Mouse (Mus musculus) kidney, embryonic 16.5 days (tissue): ENCODE measurements at regions not wholly inside any gene's neighbourhood (a gene's known extent, or its start where the extent isn't known, plus 50 kb on each side); places are given as distances from the start of the nearest gene placed in this dataset.

Experiments used
- ATAC-seq: fragments of 200-750 bp; cut with Nextera tagmentation; 2 replicates; pipeline ENCODE4 v1.8.0; 2017; ENCODE audit warnings: moderate TSS enrichment; ENCODE audit not compliant: low FRiP score, low TSS enrichment
- H3K27ac ChIP-seq: fragments of 300-500 bp; sonication (generic); 2 replicates; pipeline ENCODE4 v1.5.1; 2014; ENCODE audit warnings: low read length
- H3K27me3 ChIP-seq: fragments of 300-500 bp; sonication (generic); 2 replicates; pipeline ENCODE4 v1.6.1; 2014; ENCODE audit warnings: low read length, control low read depth, mixed read lengths; ENCODE audit not compliant: insufficient read depth
- H3K36me3 ChIP-seq: fragments of 300-500 bp; sonication (generic); 2 replicates; pipeline ENCODE4 v1.6.1; 2014; ENCODE audit warnings: low read length, control low read depth, mixed read lengths; ENCODE audit not compliant: insufficient read depth
- H3K4me1 ChIP-seq: fragments of 300-500 bp; sonication (generic); 2 replicates; pipeline ENCODE4 v1.6.1; 2014; ENCODE audit warnings: low read length, control low read depth, mixed read lengths; ENCODE audit not compliant: insufficient read depth
- H3K4me2 ChIP-seq: fragments of 300-500 bp; sonication (generic); replicated peaks from 2 replicates; pipeline ENCODE4 v1.6.1; 2014; ENCODE audit warnings: low read depth, low read length
- H3K4me3 ChIP-seq: fragments of 300-500 bp; sonication (generic); 2 replicates; pipeline ENCODE4 v1.5.1; 2014; ENCODE audit warnings: mild to moderate bottlenecking, low read length
- H3K9ac ChIP-seq: fragments of 300-500 bp; sonication (generic); replicated peaks from 2 replicates; pipeline ENCODE4 v1.6.1; 2014; ENCODE audit warnings: low read length
- H3K9me3 ChIP-seq: fragments of 300-500 bp; sonication (generic); 2 replicates; pipeline ENCODE4 v1.6.1; 2016; ENCODE audit warnings: low read length, control low read depth
- WGBS: fragments of 180-500 bp; shearing (Covaris S2); extraction: QIAGEN DNeasy Blood & Tissue Kit; methylation state at CpG from one replicate; pipeline ENCODE4 v1.1.7; 2014; 5-methylcytosine and 5-hydroxymethylcytosine counted together

GRCm38 (mm10) chr4:12263746-12264145 lies 91.9 kb upstream of the Fam92a start:
- Histone ChIP-seq H3K4me3 (no peak overlapping the region), H3K4me1 (no peaks in the 10 kb centered on the region), H3K9ac (no peak overlapping the region), H3K4me2 (no peak overlapping the region), H3K27ac (no peak overlapping the region), H3K27me3 (no peaks in the 10 kb centered on the region), H3K36me3 (no peaks in the 10 kb centered on the region), H3K9me3 (no peaks in the 10 kb centered on the region)
- no peak for ATAC-seq

GRCm38 (mm10) chr4:12263197-12263596 lies 91.4 kb upstream of the Fam92a start:
- Histone ChIP-seq H3K4me3 (no peak overlapping the region), H3K4me2 (no peak overlapping the region), H3K9ac (no peak overlapping the region), H3K27me3 (no peaks in the 10 kb centered on the region), H3K9me3 (no peaks in the 10 kb centered on the region), H3K27ac (no peak overlapping the region), H3K4me1 (no peaks in the 10 kb centered on the region), H3K36me3 (no peaks in the 10 kb centered on the region)
- 88% methylated on average over 10 of the region's 10 CpGs for whole genome bisulfite sequencing
- ATAC-seq: no peak

GRCm38 (mm10) chr4:12247994-12248393 lies 76.2 kb upstream of the Fam92a start:
- no peak overlapping the region for H3K4me3 ChIP-seq
- no peaks in the 10 kb centered on the region for H3K27me3 ChIP-seq
- ATAC-seq: no peak
- H3K9me3 ChIP-seq: no peaks in the 10 kb centered on the region
- no peaks in the 10 kb centered on the region for H3K4me1 ChIP-seq
- no peak overlapping the region for H3K27ac ChIP-seq
- H3K9ac ChIP-seq: no peak overlapping the region
- no peaks in the 10 kb centered on the region for H3K36me3 ChIP-seq
- no peak overlapping the region for H3K4me2 ChIP-seq

GRCm38 (mm10) chr4:12246595-12246994 lies 74.8 kb upstream of the Fam92a start:
- Histone ChIP-seq H3K9ac (no peak overlapping the region), H3K9me3 (no peaks in the 10 kb centered on the region), H3K27ac (no peak overlapping the region), H3K27me3 (no peaks in the 10 kb centered on the region), H3K4me3 (no peak overlapping the region), H3K4me1 (no peaks in the 10 kb centered on the region), H3K36me3 (no peaks in the 10 kb centered on the region), H3K4me2 (no peak overlapping the region)
- 72% methylated on average over 4 of the region's 4 CpGs for WGBS
- ATAC-seq: no peak

- Histone ChIP-seq H3K4me1 (no peaks in the 10 kb centered on the region), H3K4me2 (peak overlapping the region; percentile 49), H3K27me3 (no peaks in the 10 kb centered on the region), H3K4me3 (peak overlapping the region; percentile 27; the same call in 1 of the 2 replicates), H3K36me3 (no peaks in the 10 kb centered on the region), H3K9me3 (no peaks in the 10 kb centered on the region), H3K27ac (no peak overlapping the region), H3K9ac (no peak overlapping the region)
- peak; percentile 83; the same call in 1 of the 2 replicates for ATAC-seq
- 3% methylated on average over 12 of the region's 12 CpGs for WGBS
Observed at GRCm38 (mm10) chr4:12240941-12241571, 69.2 kb upstream of the Fam92a start.

GRCm38 (mm10) chr4:12230731-12231130 lies 58.9 kb upstream of the Fam92a start:
- ATAC-seq: no peak
- WGBS: 73% methylated on average over 1 of the region's 1 CpGs

More at GRCm38 (mm10) chr4:12230731-12231130, 58.9 kb upstream of the Fam92a start:
- Histone ChIP-seq H3K27ac (no peak overlapping the region), H3K36me3 (no peaks in the 10 kb centered on the region), H3K4me2 (no peak overlapping the region), H3K27me3 (no peaks in the 10 kb centered on the region), H3K4me1 (no peaks in the 10 kb centered on the region), H3K4me3 (no peak overlapping the region), H3K9ac (no peak overlapping the region), H3K9me3 (no peaks in the 10 kb centered on the region)
